ENCODE assay signal across 11 mouse cellular contexts in the genomic region with DNA sequence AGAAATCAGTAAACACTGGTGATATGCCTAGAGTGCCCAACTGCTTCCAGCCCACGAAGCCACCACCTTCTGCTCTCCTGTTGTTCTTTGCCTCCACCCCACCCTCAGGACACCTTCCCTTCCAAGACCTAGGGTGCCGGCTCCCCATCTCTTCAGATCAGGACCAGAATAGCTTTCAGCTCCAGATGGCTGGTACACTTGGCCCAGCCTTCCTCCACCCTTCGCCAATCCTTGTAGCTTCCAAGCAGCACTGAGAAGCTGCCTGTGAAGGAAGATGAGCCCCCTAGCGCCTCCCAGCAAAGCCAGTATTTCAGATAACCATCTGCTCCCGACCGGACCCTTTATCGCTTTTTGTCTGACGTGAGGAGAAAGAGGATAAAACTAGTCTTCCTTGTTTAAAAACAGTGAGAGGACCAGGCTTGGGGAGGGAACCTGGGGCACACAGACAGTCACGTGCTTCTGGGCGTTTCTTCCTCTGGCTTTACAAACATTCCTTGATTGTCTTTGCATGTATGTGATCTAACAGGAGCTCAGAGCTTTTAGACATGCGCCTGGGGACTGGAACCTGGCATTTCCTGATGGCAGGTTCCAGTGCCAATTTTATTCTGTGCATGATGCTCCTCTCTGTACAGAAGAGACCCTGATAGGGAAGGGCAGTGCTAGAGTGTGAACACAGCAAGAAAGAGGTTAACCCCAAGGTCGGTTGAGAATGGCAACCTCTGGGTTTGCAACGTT.
DNase-seq lines count a peak whose midpoint lies in the region; ATAC-seq lines count a peak whose summit lies in the region.
"Had no signal": no experiment of that assay in that cellular context is flagged by ENCODE, and none has a peak within 500 bp of the region (broad histone marks: within the 10 kb centered on the region; RNA-seq: fewer than 3 reads in every experiment).

No protein-coding gene starts in this region.

- no peak for DNase-seq in hindbrain, embryonic 14.5 days (ENCODE audit: low spot score)
- peak; percentile 84 for DNase-seq in cerebellum, adult 11 months
- DNase-seq in frontal cortex, postnatal 36 days (ENCODE audit: low spot score in 2 of 2): peak; percentile 53 to 76
- peak; percentile 66 to 81 for DNase-seq in right cerebral cortex, postnatal 10 days (ENCODE audit: low spot score in 2 of 2)
- no peak for DNase-seq in kidney, adult 18-20 months
- no peak for DNase-seq in layer of hippocampus, postnatal 25 days (ENCODE audit: extremely low spot score in 1 of 2, low spot score in 1 of 2)
- DNase-seq: retina, postnatal 1 day had no signal

- H3K4me2 ChIP-seq in hindbrain, embryonic 14.5 days (replicated peaks): no peak overlapping the region
- H3K4me2 ChIP-seq in hindbrain, embryonic 16.5 days (ENCODE audit: low read length): no peak overlapping the region
- H3K4me2 ChIP-seq: embryonic facial prominence, embryonic 15.5 days had no signal

- H3K27me3 ChIP-seq in hindbrain, embryonic 14.5 days (ENCODE audit: control insufficient read depth, insufficient read depth, low read length): no peaks in the 10 kb centered on the region
- H3K27me3 ChIP-seq in hindbrain, embryonic 16.5 days (replicated peaks; ENCODE audit: control insufficient read depth, insufficient read depth, low read length): no peaks in the 10 kb centered on the region
- H3K27me3 ChIP-seq: embryonic facial prominence, embryonic 15.5 days had no signal

- ATAC-seq in hindbrain, embryonic 14.5 days (ENCODE audit: low FRiP score): no peak
- ATAC-seq in hindbrain, embryonic 16.5 days: no peak
- ATAC-seq in granulocyte monocyte progenitor cell, adult 5-6 weeks (replicated peaks; ENCODE audit: poor library complexity, severe bottlenecking): no peak

- H3K9ac ChIP-seq in hindbrain, embryonic 14.5 days: no peak overlapping the region
- no peak overlapping the region for H3K9ac ChIP-seq in hindbrain, embryonic 16.5 days (ENCODE audit: low read depth, low read length)
- H3K9ac ChIP-seq: embryonic facial prominence, embryonic 15.5 days had no signal

- H3K9me3 ChIP-seq in hindbrain, embryonic 14.5 days (ENCODE audit: control insufficient read depth, low read length): no peaks in the 10 kb centered on the region
- H3K9me3 ChIP-seq in hindbrain, embryonic 16.5 days (ENCODE audit: control insufficient read depth, low read length): no peaks in the 10 kb centered on the region
- H3K9me3 ChIP-seq: embryonic facial prominence, embryonic 15.5 days had no signal

- peak overlapping the region; percentile 56; the same call in 1 of the 2 replicates for H3K27ac ChIP-seq in hindbrain, embryonic 14.5 days
- no peak overlapping the region for H3K27ac ChIP-seq in hindbrain, embryonic 16.5 days (ENCODE audit: low read depth, low read length)
- H3K27ac ChIP-seq: embryonic facial prominence, embryonic 15.5 days; stomach, postnatal 0 days had no signal

- 80% methylated on average over 13 of the region's 13 CpGs for WGBS in hindbrain, embryonic 14.5 days
- WGBS in hindbrain, embryonic 16.5 days: 77% methylated on average over 13 of the region's 13 CpGs

- no peak overlapping the region for H3K4me3 ChIP-seq in hindbrain, embryonic 14.5 days (replicated peaks; ENCODE audit: low read length)
- no peak overlapping the region for H3K4me3 ChIP-seq in hindbrain, embryonic 16.5 days (ENCODE audit: low read length)
- H3K4me3 ChIP-seq: embryonic facial prominence, embryonic 15.5 days had no signal

- H3K36me3 ChIP-seq in hindbrain, embryonic 14.5 days (replicated peaks; ENCODE audit: control insufficient read depth, insufficient read depth): no peaks in the 10 kb centered on the region
- H3K36me3 ChIP-seq in hindbrain, embryonic 16.5 days (ENCODE audit: control insufficient read depth, insufficient read depth, low read length): no peaks in the 10 kb centered on the region
- H3K36me3 ChIP-seq: embryonic facial prominence, embryonic 15.5 days had no signal

- H3K4me1 ChIP-seq in hindbrain, embryonic 14.5 days (replicated peaks; ENCODE audit: control insufficient read depth, insufficient read depth, low read length): peaks cover 15% of the 10 kb centered on the region
- H3K4me1 ChIP-seq in hindbrain, embryonic 16.5 days (ENCODE audit: control insufficient read depth, insufficient read depth, low read depth, low read length): peaks cover 8% of the 10 kb centered on the region
- H3K4me1 ChIP-seq: embryonic facial prominence, embryonic 15.5 days had no signal

Comparison
In these comparisons a context has a peak if more than half of its experiments do, and no peak if none do; other contexts are left out.
1. DNase-seq: peak in cerebellum, adult 11 months (single experiment), frontal cortex, postnatal 36 days (2 of 2) and right cerebral cortex, postnatal 10 days (2 of 2); none in hindbrain, embryonic 14.5 days (single experiment), kidney, adult 18-20 months (single experiment) and layer of hippocampus, postnatal 25 days (0 of 2).